Mouse (Mus musculus): ENCODE measurements around the gene 4931409K22Rik. TPM values are rescaled to one million over a fixed set of nuclear protein-coding genes. Genes with fewer than 3 reads are reported as not detected.

Gene 4931409K22Rik
- polyA plus RNA-seq, 1 experiment: not detected

- no peaks in the 10 kb centered on the region for H3K36me3 ChIP-seq (ENCODE audit: control insufficient read depth, insufficient read depth, low read length, poor library complexity, severe bottlenecking)
- no peak within 1 kb of the TSS for H3K27ac ChIP-seq (ENCODE audit: insufficient read depth, low read length)
- no peaks in the 10 kb centered on the region for H3K27me3 ChIP-seq (ENCODE audit: control insufficient read depth, insufficient read depth, low read length, poor library complexity, severe bottlenecking)
- H3K4me3 ChIP-seq (ENCODE audit: low read depth, low read length): peak within 1 kb of the TSS; percentile 42; the same call in 1 of the 2 replicates
- no peaks in the 10 kb centered on the region for H3K4me1 ChIP-seq (ENCODE audit: control insufficient read depth, insufficient read depth, low read length)
- H3K9me3 ChIP-seq (replicated peaks; ENCODE audit: control insufficient read depth, insufficient read depth, low read length, poor library complexity, severe bottlenecking): no peaks in the 10 kb centered on the region
- H3K9ac ChIP-seq (ENCODE audit: low read depth, poor library complexity, severe bottlenecking): no peak within 1 kb of the TSS
- TF ChIP-seq POLR2A (IDR thresholded peaks at IDR 0.05; ENCODE audit: insufficient read depth, low read length) (no peak), CTCF (IDR thresholded peaks at IDR 0.05; ENCODE audit: low read depth, low read length) (no peak), EP300 (IDR thresholded peaks at IDR 0.05; ENCODE audit: insufficient read depth, low read depth, low read length) (no peak)
Observed at GRCm38 (mm10) chr5:24540387-24541143, 16.0 kb downstream of the 4931409K22Rik start, which contains the start of gene Asb10. Gene Asb10 (minus strand): TSS chr5:24540978.

GRCm38 (mm10) chr5:24539571-24540296, 16.9 kb downstream of the 4931409K22Rik start:
- no peak overlapping the region for H3K4me3 ChIP-seq (ENCODE audit: low read depth, low read length)
- no peaks in the 10 kb centered on the region for H3K27me3 ChIP-seq (ENCODE audit: control insufficient read depth, insufficient read depth, low read length, poor library complexity, severe bottlenecking)
- H3K9ac ChIP-seq (ENCODE audit: low read depth, poor library complexity, severe bottlenecking): no peak overlapping the region
- no peaks in the 10 kb centered on the region for H3K4me1 ChIP-seq (ENCODE audit: control insufficient read depth, insufficient read depth, low read length)
- H3K36me3 ChIP-seq (ENCODE audit: control insufficient read depth, insufficient read depth, low read length, poor library complexity, severe bottlenecking): no peaks in the 10 kb centered on the region
- no peaks in the 10 kb centered on the region for H3K9me3 ChIP-seq (replicated peaks; ENCODE audit: control insufficient read depth, insufficient read depth, low read length, poor library complexity, severe bottlenecking)
- no peak overlapping the region for H3K27ac ChIP-seq (ENCODE audit: insufficient read depth, low read length)
- TF ChIP-seq EP300 (IDR thresholded peaks at IDR 0.05; ENCODE audit: insufficient read depth, low read depth, low read length): no peak

GRCm38 (mm10) chr5:24537618-24538017, 19.0 kb downstream of the 4931409K22Rik start:
- no peaks in the 10 kb centered on the region for H3K27me3 ChIP-seq (ENCODE audit: control insufficient read depth, insufficient read depth, low read length, poor library complexity, severe bottlenecking)
- H3K27ac ChIP-seq (ENCODE audit: insufficient read depth, low read length): no peak overlapping the region
- no peaks in the 10 kb centered on the region for H3K4me1 ChIP-seq (ENCODE audit: control insufficient read depth, insufficient read depth, low read length)
- no peak for TF ChIP-seq CTCF (IDR thresholded peaks at IDR 0.05; ENCODE audit: low read depth, low read length)
- no peaks in the 10 kb centered on the region for H3K9me3 ChIP-seq (replicated peaks; ENCODE audit: control insufficient read depth, insufficient read depth, low read length, poor library complexity, severe bottlenecking)
- no peak overlapping the region for H3K9ac ChIP-seq (ENCODE audit: low read depth, poor library complexity, severe bottlenecking)
- H3K4me3 ChIP-seq (ENCODE audit: low read depth, low read length): peak overlapping the region; percentile 14; the same call in 1 of the 2 replicates
- no peaks in the 10 kb centered on the region for H3K36me3 ChIP-seq (ENCODE audit: control insufficient read depth, insufficient read depth, low read length, poor library complexity, severe bottlenecking)

GRCm38 (mm10) chr5:24536511-24536910, 20.1 kb downstream of the 4931409K22Rik start:
- Histone ChIP-seq H3K4me1 (ENCODE audit: control insufficient read depth, insufficient read depth, low read length) (no peaks in the 10 kb centered on the region), H3K36me3 (ENCODE audit: control insufficient read depth, insufficient read depth, low read length, poor library complexity, severe bottlenecking) (no peaks in the 10 kb centered on the region), H3K27ac (ENCODE audit: insufficient read depth, low read length) (no peak overlapping the region), H3K9me3 (replicated peaks; ENCODE audit: control insufficient read depth, insufficient read depth, low read length, poor library complexity, severe bottlenecking) (no peaks in the 10 kb centered on the region), H3K4me3 (ENCODE audit: low read depth, low read length) (no peak overlapping the region), H3K27me3 (ENCODE audit: control insufficient read depth, insufficient read depth, low read length, poor library complexity, severe bottlenecking) (no peaks in the 10 kb centered on the region), H3K9ac (ENCODE audit: low read depth, poor library complexity, severe bottlenecking) (no peak overlapping the region)
- TF ChIP-seq CTCF (IDR thresholded peaks at IDR 0.05; ENCODE audit: low read depth, low read length) (no peak), EP300 (IDR thresholded peaks at IDR 0.05; ENCODE audit: insufficient read depth, low read depth, low read length) (no peak), POLR2A (IDR thresholded peaks at IDR 0.05; ENCODE audit: insufficient read depth, low read length) (no peak)

GRCm38 (mm10) chr5:24535731-24536130, 20.9 kb downstream of the 4931409K22Rik start:
- no peaks in the 10 kb centered on the region for H3K4me1 ChIP-seq (ENCODE audit: control insufficient read depth, insufficient read depth, low read length)
- H3K9me3 ChIP-seq (replicated peaks; ENCODE audit: control insufficient read depth, insufficient read depth, low read length, poor library complexity, severe bottlenecking): no peaks in the 10 kb centered on the region
- H3K4me3 ChIP-seq (ENCODE audit: low read depth, low read length): no peak overlapping the region
- H3K9ac ChIP-seq (ENCODE audit: low read depth, poor library complexity, severe bottlenecking): no peak overlapping the region
- H3K27me3 ChIP-seq (ENCODE audit: control insufficient read depth, insufficient read depth, low read length, poor library complexity, severe bottlenecking): no peaks in the 10 kb centered on the region
- no peaks in the 10 kb centered on the region for H3K36me3 ChIP-seq (ENCODE audit: control insufficient read depth, insufficient read depth, low read length, poor library complexity, severe bottlenecking)
- H3K27ac ChIP-seq (ENCODE audit: insufficient read depth, low read length): no peak overlapping the region
- TF ChIP-seq EP300 (IDR thresholded peaks at IDR 0.05; ENCODE audit: insufficient read depth, low read depth, low read length) (no peak), CTCF (IDR thresholded peaks at IDR 0.05; ENCODE audit: low read depth, low read length) (no peak), POLR2A (IDR thresholded peaks at IDR 0.05; ENCODE audit: insufficient read depth, low read length) (no peak)

- no peaks in the 10 kb centered on the region for H3K27me3 ChIP-seq (ENCODE audit: control insufficient read depth, insufficient read depth, low read length, poor library complexity, severe bottlenecking)
- no peak overlapping the region for H3K4me3 ChIP-seq (ENCODE audit: low read depth, low read length)
- no peak overlapping the region for H3K9ac ChIP-seq (ENCODE audit: low read depth, poor library complexity, severe bottlenecking)
- H3K4me1 ChIP-seq (ENCODE audit: control insufficient read depth, insufficient read depth, low read length): no peaks in the 10 kb centered on the region
- H3K27ac ChIP-seq (ENCODE audit: insufficient read depth, low read length): no peak overlapping the region
- no peaks in the 10 kb centered on the region for H3K9me3 ChIP-seq (replicated peaks; ENCODE audit: control insufficient read depth, insufficient read depth, low read length, poor library complexity, severe bottlenecking)
- H3K36me3 ChIP-seq (ENCODE audit: control insufficient read depth, insufficient read depth, low read length, poor library complexity, severe bottlenecking): no peaks in the 10 kb centered on the region
- TF ChIP-seq EP300 (IDR thresholded peaks at IDR 0.05; ENCODE audit: insufficient read depth, low read depth, low read length): no peak
- TF ChIP-seq CTCF (IDR thresholded peaks at IDR 0.05; ENCODE audit: low read depth, low read length): no peak
- TF ChIP-seq POLR2A (IDR thresholded peaks at IDR 0.05; ENCODE audit: insufficient read depth, low read length): no peak
Observed at GRCm38 (mm10) chr5:24534292-24534691, 22.3 kb downstream of the 4931409K22Rik start.
